Mouse (Mus musculus): ENCODE measurements at regions not wholly inside any gene's neighbourhood (a gene's known extent, or its start where the extent isn't known, plus 50 kb on each side); places are given as distances from the start of the nearest gene placed in this dataset.

GRCm38 (mm10) chr10:81996742-81997536, 51.0 kb upstream of the Zfp873 start:
- peak; percentile 77 for DNase-seq (ENCODE audit: low read depth, low spot score)
